Mouse (Mus musculus) liver, embryonic 14.5 days (tissue): ENCODE results near the gene Larp1.

ENCODE experiments used
- CTCF ChIP-seq: IDR thresholded peaks from 2 replicates; pipeline ENCODE4 v1.5.1; 2016; ENCODE audit warnings: antibody characterized with exemption, low read depth, control low read depth
- EP300 ChIP-seq: IDR thresholded peaks from 2 replicates; pipeline ENCODE4 v1.6.1; 2016; ENCODE audit warnings: antibody characterized with exemption, low read depth

GRCm38 (mm10) chr11:57986861-57987260 is 22.0 kb upstream of the Larp1 start:
- TF ChIP-seq CTCF (no peak), EP300 (no peak)
